Mouse (Mus musculus): Measurements from ENCODE around the gene Hnrnpdl. TPM values are rescaled to one million over a fixed set of nuclear protein-coding genes. Genes with fewer than 3 reads are reported as not detected.

The Hnrnpdl gene
- polyA plus RNA-seq (2012; rRNA removed): 257 and 262 TPM in 2 replicates

DNA sequence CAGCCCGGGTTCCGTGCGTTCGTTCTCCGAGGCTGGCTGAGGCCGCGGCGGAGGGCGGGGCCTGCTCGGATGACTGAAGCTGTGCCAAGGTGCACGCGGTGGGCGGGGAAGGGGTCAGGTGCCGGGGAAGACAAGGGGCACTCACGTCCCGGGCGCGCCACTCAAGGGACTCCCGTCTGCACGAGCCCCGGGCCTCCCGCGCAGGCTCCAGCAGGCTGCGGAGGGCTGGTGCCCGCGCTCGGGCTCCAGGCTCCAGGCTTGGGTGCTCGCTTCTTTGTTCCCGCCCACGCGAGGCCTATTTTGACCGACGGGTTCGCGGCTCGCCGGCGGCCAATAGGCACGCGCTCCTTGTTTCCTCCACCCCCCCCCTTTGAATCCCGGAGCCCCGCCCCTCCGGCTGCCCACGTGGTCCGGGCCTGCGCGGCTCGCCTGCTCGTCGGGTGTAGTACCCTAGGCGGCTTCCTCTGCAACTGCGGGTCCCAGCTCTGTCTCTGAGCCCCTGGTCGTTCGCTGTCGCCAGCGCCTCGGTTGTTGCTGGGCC, at the start of gene Hnrnpdl, which contains the start of gene Enoph1:
TSS of gene Hnrnpdl (minus strand) at position 63 of the 541 bp plus-strand sequence.
TSS of gene Enoph1 (plus strand) at position 384 of the 541 bp plus-strand sequence.
- TF ChIP-seq POLR2A (IDR thresholded peaks at IDR 0.05; ENCODE audit: borderline replicate concordance, insufficient read depth, low read length) (peak; percentile 57; the same call in 1 of the 2 replicates), CTCF (IDR thresholded peaks at IDR 0.05; ENCODE audit: borderline replicate concordance, insufficient read depth, low read depth, low read length) (no peak)
- H3K27me3 ChIP-seq (ENCODE audit: control insufficient read depth, insufficient read depth, low read length): no peaks in the 10 kb centered on the region
- peak within 1 kb of the TSS; percentile 97 for H3K4me3 ChIP-seq (replicated peaks; ENCODE audit: insufficient read depth, low read depth, low read length)
- peak within 1 kb of the TSS; percentile 96 for H3K27ac ChIP-seq (ENCODE audit: insufficient read depth, low read length)
- no peaks in the 10 kb centered on the region for H3K4me1 ChIP-seq (ENCODE audit: control insufficient read depth, insufficient read depth, low read length)
- 1% methylated on average over 57 of the region's 57 CpGs for WGBS
- peak; percentile 93 to 98 for DNase-seq

DNA sequence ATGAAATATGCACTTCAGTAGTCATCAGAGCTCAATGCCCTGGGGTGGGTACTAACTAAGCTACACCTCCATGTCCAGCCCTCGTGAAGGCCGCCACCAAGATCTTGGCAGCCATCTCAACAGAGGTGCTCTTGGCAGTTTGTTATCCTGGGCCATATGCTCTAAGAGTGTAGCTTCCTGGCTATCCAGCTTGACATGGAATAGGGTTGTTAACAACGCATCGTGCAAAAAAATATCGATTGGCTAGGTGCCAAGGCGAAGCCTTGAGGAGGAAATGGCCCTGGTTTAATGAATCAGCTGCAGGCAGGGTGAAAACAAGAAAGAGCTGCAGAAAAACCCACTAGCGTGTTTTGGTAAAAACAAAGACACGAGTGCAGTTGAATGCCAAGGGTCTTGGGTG, 45.6 kb upstream of the Hnrnpdl start:
- Histone ChIP-seq H3K4me1 (ENCODE audit: control insufficient read depth, insufficient read depth, low read length) (peaks cover 3% of the 10 kb centered on the region; the same call in 1 of the 2 replicates), H3K27ac (ENCODE audit: insufficient read depth, low read length) (no peak overlapping the region), H3K27me3 (ENCODE audit: control insufficient read depth, insufficient read depth, low read length) (no peaks in the 10 kb centered on the region), H3K4me3 (replicated peaks; ENCODE audit: insufficient read depth, low read depth, low read length) (no peak overlapping the region)
- peak in 1 of 2 experiments; percentile 26 for DNase-seq
- WGBS: 27% methylated on average over 8 of the region's 8 CpGs
- no peak for TF ChIP-seq CTCF (IDR thresholded peaks at IDR 0.05; ENCODE audit: borderline replicate concordance, insufficient read depth, low read depth, low read length)
- TF ChIP-seq POLR2A (IDR thresholded peaks at IDR 0.05; ENCODE audit: borderline replicate concordance, insufficient read depth, low read length): no peak

DNA sequence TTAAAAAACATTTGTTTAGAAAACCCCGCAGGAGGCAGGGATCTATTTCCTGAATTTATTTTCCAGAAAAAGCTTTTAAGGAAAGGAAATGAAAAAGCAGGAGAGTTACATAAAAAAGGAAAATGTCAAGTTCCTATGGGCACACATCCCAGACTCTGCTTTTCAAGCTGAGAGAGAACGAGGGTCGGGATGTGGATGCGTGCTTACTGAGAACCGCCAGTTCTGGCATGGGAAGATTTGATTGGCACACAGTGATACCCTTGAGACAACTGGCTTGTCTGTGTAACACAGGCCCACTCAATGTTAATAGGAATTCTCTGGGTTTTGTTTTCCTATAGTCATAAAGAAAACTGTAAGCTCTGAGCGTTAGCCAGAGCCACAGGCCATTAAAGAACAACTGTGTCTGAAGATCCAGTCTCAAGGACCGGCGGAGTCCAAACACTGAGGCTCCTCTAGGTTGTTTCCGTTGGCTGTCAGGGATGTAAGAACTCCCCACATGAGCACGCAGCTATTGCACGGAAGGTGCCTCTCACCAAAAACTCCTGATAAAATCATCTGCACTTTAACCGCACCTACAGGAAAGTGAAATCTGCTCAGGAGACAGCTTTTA, 44.6 kb upstream of the Hnrnpdl start:
- DNase-seq: no peak
- WGBS: 75% methylated on average over 12 of the region's 12 CpGs
- peaks cover 11% of the 10 kb centered on the region for H3K4me1 ChIP-seq (ENCODE audit: control insufficient read depth, insufficient read depth, low read length)
- H3K27ac ChIP-seq (ENCODE audit: insufficient read depth, low read length): no peak overlapping the region
- TF ChIP-seq CTCF (IDR thresholded peaks at IDR 0.05; ENCODE audit: borderline replicate concordance, insufficient read depth, low read depth, low read length) (no peak), POLR2A (IDR thresholded peaks at IDR 0.05; ENCODE audit: borderline replicate concordance, insufficient read depth, low read length) (no peak)
- no peak overlapping the region for H3K4me3 ChIP-seq (replicated peaks; ENCODE audit: insufficient read depth, low read depth, low read length)
- no peaks in the 10 kb centered on the region for H3K27me3 ChIP-seq (ENCODE audit: control insufficient read depth, insufficient read depth, low read length)

DNA sequence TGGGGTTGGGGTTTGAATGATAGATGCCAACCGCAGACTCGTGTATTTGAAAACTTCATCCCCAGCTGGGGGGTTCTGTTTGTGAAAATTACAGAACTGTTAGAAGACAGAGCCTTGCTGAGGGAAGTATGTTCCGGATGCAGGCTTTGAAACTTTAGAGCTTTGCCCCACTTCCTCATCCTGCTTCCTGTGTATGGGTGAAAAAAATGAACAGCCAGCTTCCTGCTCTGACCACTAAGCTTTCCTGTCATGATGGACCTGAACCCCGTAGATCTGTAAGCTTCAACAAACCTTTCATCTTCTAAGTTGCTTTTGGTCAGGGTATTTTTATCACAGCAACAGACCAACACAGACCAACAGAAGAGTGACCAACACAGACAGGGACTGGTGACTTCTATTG, 42.5 kb upstream of the Hnrnpdl start:
- WGBS: 97% methylated on average over 4 of the region's 4 CpGs
- Histone ChIP-seq H3K27ac (ENCODE audit: insufficient read depth, low read length) (no peak overlapping the region), H3K4me3 (replicated peaks; ENCODE audit: insufficient read depth, low read depth, low read length) (no peak overlapping the region), H3K27me3 (ENCODE audit: control insufficient read depth, insufficient read depth, low read length) (no peaks in the 10 kb centered on the region), H3K4me1 (ENCODE audit: control insufficient read depth, insufficient read depth, low read length) (peaks cover 11% of the 10 kb centered on the region)
- TF ChIP-seq POLR2A (IDR thresholded peaks at IDR 0.05; ENCODE audit: borderline replicate concordance, insufficient read depth, low read length) (no peak), CTCF (IDR thresholded peaks at IDR 0.05; ENCODE audit: borderline replicate concordance, insufficient read depth, low read depth, low read length) (no peak)
- no peak for DNase-seq

DNA sequence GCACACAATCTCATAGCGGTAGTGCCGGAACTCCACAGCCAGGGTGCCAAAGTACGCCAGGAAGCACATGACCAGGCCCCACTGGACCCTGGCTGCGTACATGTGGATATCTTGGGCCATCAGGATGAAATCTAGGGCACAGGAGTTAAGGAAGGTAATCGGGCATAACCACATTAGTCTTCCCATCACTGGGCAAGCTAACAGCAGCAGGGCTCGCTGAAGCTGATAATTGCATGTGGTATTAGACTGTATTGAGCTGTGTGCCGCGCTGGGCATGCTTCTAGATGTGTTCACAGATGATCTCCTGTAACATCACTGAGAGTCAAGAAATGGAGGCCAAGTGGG, 40.4 kb upstream of the Hnrnpdl start:
- WGBS: 67% methylated on average over 8 of the region's 8 CpGs
- TF ChIP-seq CTCF (IDR thresholded peaks at IDR 0.05; ENCODE audit: borderline replicate concordance, insufficient read depth, low read depth, low read length) (no peak), POLR2A (IDR thresholded peaks at IDR 0.05; ENCODE audit: borderline replicate concordance, insufficient read depth, low read length) (no peak)

DNA sequence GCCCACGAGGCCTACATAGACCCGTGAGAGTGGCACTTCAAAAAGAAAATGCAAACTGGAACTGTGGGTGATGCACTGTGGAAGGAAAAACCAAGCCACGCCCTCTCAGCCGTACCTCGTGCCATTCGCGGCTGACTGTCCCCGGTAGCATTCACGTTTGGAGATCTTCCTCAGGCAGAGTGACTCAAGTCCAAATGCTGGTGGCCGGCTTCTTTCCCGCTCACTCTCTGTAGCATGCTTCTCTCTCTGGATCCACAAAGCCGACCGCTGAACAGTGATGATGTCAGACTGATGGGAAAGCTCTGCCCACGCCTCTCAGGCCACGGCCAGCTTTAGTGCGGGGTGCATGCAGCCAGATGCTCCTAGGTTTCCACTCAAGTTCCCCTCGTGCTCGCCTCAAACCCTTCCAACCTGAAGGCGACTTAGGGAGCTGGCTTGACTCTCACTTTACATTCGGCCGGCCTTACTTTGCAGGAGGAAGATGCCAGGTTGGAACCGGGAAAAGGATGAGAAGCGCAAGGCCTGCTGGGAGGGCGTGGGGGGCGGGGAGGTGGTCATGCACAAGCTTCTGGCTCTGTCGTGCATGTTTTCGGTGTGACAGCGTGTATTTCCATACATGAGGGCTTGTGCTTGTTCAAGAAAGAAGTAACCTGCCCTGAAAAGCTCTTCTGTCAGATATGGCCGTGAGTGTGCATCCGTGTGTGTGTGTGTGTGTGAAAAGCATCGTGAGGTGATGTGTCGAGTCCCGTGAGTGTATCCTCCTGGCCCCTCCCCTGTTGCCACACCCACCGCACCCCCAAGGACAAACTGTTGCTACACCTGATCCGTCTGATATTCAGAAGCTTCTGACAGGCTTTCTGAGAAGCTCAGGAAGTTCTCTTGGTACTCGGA, 39.8 kb upstream of the Hnrnpdl start:
- Histone ChIP-seq H3K4me3 (replicated peaks; ENCODE audit: insufficient read depth, low read depth, low read length) (peak overlapping the region; percentile 33), H3K27ac (ENCODE audit: insufficient read depth, low read length) (no peak overlapping the region), H3K4me1 (ENCODE audit: control insufficient read depth, insufficient read depth, low read length) (peaks cover 8% of the 10 kb centered on the region), H3K27me3 (ENCODE audit: control insufficient read depth, insufficient read depth, low read length) (no peaks in the 10 kb centered on the region)
- WGBS: 29% methylated on average over 36 of the region's 36 CpGs
- DNase-seq: peak; percentile 39 to 51
- TF ChIP-seq CTCF (IDR thresholded peaks at IDR 0.05; ENCODE audit: borderline replicate concordance, insufficient read depth, low read depth, low read length): no peak
- TF ChIP-seq POLR2A (IDR thresholded peaks at IDR 0.05; ENCODE audit: borderline replicate concordance, insufficient read depth, low read length): no peak

More for the DNA sequence above, 40.4 kb upstream of the Hnrnpdl start:
- no peaks in the 10 kb centered on the region for H3K27me3 ChIP-seq (ENCODE audit: control insufficient read depth, insufficient read depth, low read length)
- H3K27ac ChIP-seq (ENCODE audit: insufficient read depth, low read length): no peak overlapping the region
- no peak for DNase-seq
- peaks cover 9% of the 10 kb centered on the region for H3K4me1 ChIP-seq (ENCODE audit: control insufficient read depth, insufficient read depth, low read length)
- no peak overlapping the region for H3K4me3 ChIP-seq (replicated peaks; ENCODE audit: insufficient read depth, low read depth, low read length)

DNA sequence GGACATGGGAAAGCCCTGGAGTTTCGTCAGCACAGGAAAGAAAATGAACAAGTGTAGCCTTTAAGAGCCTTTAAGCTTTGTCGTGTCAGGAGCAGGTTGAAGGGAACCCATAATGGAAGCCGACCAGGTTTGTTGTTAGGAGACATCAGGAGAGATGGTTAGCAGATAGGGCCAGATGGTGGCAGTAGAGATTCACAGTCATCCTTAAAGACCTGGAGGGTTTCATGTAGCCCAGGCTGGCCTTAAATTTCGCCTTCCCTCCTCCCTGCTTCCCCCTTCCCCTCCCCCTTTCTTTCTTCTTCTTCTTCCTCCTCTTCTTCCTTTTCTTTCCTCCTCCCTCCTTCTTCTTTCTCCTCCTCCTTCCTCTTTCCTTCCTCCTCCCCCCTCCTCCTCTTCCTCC, 35.1 kb upstream of the Hnrnpdl start:
- 39% methylated on average over 4 of the region's 4 CpGs for WGBS
- H3K4me1 ChIP-seq (ENCODE audit: control insufficient read depth, insufficient read depth, low read length): peaks cover 3% of the 10 kb centered on the region
- H3K4me3 ChIP-seq (replicated peaks; ENCODE audit: insufficient read depth, low read depth, low read length): no peak overlapping the region
- peak; percentile 41 to 44 for DNase-seq
- no peak overlapping the region for H3K27ac ChIP-seq (ENCODE audit: insufficient read depth, low read length)
- H3K27me3 ChIP-seq (ENCODE audit: control insufficient read depth, insufficient read depth, low read length): no peaks in the 10 kb centered on the region
- TF ChIP-seq POLR2A (IDR thresholded peaks at IDR 0.05; ENCODE audit: borderline replicate concordance, insufficient read depth, low read length) (no peak), CTCF (IDR thresholded peaks at IDR 0.05; ENCODE audit: borderline replicate concordance, insufficient read depth, low read depth, low read length) (peak; percentile 61)
